Mouse (Mus musculus): ENCODE results near the gene Trak1. TPM values are rescaled to one million over a fixed set of nuclear protein-coding genes. Genes with fewer than 3 reads are reported as not detected.
"Not testable (repeated sequence)": the region's sequence is repeated elsewhere in the genome, so short reads cannot be mapped to it uniquely, and the experiment has no call there.

Gene Trak1
- total RNA-seq, 2 experiments from 2014 or later, result 75.7 to 96.6 TPM

DNA sequence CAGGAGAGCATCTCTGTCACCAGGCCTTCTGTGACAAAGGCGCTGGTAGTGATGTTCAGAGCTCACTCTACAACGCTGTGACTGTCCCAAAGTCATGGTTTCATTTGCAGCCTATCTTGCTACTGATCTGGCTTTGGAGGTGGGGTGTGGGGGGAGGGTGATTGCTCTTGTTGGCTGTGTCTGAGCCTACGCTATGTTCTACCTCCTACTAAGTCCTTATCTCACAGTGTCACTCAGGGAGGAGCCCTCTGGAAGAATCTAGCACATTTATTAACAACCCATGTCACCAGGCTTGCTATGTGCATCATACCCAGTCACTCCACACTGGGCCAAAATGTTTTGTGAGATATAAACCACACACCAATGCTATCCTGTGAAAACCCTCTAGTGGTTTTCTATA lies 129.1 kb downstream of the Trak1 start:
- no peak for DNase-seq (ENCODE audit: low spot score in 2 of 2)

DNA sequence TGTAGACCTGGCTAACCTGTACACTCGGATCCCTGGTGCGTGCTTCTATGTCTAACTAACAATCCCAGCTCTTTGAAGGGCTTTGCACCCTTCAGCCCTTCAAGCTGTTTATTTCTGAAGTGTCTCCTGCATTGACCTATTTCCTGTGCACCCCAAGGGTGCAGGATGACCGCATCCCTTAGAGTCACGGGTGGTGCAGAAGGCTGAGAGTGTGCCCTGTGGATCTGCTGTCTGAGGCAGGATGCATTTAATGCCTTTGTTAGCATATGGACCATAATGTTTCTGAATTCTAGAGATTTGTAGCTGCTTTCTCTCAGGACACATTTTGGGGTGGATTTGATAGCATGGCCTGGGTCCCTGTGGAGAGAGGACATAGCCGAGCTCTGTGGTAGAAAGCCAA lies 129.6 kb downstream of the Trak1 start:
- DNase-seq (ENCODE audit: low spot score in 2 of 2), result no peak

DNA sequence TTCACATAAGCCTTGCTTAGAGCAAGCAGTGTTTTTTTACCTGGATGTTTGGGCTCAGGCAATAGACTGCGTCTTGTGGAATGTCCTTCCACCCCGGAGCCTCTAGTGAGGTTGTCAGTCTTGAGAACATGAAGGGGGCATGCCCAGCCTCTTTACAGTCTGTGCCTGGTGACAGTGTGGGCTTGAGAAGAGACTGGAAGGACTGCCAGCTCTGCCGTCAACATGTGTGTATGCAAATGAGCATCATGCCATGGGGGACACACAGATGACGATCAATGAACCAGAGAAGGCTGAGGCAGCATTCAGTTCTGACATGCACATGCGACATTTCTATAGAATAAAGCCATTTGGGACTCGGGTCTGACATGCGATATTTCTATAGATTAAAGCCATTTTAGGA lies 132.3 kb downstream of the Trak1 start:
- DNase-seq (ENCODE audit: low spot score in 2 of 2), result no peak

DNA sequence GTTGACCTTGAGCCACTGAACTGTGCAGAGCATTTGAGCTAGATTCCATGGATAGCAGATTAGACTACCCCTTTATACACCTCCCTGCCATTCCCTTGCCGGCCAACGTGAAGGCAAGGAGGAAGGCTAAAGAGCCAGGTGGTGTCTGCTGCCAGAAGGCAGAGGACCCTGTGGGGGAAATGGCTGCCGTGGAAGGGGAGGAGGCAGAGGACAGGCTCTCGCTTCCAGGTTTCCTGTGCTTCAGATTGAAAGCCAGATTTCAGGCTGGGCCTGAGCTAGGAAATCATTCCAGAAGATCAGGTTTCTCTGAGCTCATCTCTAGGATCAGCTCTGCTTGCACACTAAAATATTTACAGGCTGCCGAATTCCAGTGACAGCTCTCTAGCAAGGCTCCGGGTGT lies 133.1 kb downstream of the Trak1 start:
- no peak for DNase-seq (ENCODE audit: low spot score in 2 of 2)

DNA sequence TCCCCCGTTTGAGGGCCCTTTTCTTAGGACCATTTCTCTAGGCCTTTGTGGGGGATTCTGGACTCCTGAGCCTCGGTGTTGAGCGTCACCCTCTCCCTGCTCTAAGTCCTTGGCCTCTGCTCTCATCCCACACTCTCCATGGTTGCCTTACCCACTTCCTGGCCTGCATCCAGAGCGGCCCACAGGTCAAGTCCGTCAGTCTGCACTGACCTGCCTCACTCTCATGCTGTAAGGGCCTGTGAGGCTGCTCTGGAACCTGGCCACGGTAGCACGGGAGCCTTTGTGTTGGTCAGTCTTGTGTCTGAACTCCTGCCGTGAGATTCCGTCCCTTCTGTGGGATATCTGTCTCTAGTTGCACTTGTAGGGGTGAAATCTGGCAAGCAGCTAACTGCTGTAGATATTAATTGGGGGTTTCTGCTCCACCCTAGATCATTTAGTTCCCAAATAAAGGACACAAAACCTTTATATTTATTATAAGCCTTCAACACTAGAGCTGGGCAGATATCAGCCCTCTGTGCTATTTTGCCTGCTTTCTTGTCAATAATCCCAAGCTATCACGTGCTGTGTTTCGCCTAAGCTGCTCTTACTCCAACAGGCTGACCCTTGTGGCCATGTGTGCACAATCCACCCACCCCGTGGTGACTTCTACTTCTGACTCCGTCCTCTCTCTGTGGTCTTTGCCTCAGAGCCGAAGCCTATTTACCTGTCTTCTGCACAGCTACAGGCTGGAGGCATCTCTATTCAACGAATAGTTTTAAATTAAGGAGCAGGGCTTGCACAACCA lies 136.6 kb downstream of the Trak1 start:
- peak in 1 of 2 experiments; percentile 21 for DNase-seq (ENCODE audit: low spot score in 2 of 2)

DNA sequence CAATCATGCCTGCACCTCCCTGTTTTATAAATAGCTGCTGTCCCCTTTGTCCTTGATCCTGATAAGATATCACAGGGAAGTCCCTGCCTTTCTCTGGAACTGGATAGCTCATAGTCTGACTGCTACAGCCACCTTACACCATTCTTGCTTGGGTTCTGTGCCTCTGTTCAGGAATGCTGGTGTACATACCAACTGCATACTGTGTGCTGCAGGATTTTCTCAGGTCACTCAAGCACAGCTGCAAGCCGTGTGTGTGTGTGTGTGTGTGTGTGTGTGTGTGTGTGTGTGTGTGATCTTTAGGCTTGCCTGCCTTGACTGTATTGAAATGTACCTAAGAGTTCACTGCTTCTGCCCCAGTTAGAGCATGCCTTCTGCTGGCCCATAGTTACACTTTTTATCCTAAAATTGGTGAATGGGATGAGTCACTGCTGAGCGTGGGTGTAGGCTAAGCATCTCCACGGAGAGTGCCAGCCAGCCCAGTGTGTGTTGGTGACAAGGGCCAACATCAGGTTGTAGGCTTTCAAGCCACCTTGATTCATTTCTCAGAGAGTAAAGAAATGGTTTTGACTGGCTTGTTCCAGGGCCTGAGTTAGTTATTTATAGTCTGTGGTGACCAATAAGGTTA lies 138.1 kb downstream of the Trak1 start:
- DNase-seq (ENCODE audit: low spot score in 2 of 2), result no peak

DNA sequence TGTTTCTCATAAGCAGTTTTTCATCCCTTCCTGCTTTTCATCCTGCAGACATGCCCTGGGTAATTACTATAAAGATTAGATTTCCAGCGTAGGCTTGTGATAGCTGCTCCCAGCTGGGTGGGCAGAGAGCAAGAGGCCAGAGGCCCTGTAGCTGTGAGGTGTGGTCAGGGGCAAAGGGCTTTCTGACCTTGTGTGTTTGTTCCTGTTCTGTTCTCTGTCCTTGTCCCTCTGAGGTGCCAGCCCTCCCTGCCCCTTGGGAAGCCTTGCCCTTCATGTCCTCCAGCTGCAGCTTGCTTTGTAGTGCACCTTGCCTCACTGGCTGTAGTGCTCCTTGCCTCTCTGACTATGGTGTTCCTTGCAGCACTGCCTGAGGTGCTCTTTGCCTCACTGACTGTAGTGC lies 139.2 kb downstream of the Trak1 start:
- no peak for DNase-seq (ENCODE audit: low spot score in 2 of 2)

DNA sequence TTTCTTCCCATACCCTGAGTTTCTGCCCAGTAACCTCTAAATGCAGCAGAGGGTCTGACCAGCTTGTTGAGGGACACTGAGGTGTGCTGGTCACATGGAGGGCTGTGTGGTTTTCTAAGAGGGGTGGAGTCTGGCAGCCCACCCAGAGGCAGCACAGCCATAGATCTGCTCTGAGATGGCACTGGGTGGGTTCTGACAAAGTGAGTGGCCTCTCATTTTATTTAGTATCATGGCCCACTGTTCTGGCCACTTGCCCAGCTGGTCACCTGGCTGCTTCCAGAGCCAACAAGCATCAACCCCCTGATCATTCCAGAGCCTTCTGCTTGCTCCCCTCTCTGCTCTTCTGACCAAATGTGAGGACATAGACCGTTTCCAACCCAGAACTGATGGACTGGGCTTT lies 144.8 kb downstream of the Trak1 start:
- DNase-seq (ENCODE audit: low spot score in 2 of 2), result no peak

DNA sequence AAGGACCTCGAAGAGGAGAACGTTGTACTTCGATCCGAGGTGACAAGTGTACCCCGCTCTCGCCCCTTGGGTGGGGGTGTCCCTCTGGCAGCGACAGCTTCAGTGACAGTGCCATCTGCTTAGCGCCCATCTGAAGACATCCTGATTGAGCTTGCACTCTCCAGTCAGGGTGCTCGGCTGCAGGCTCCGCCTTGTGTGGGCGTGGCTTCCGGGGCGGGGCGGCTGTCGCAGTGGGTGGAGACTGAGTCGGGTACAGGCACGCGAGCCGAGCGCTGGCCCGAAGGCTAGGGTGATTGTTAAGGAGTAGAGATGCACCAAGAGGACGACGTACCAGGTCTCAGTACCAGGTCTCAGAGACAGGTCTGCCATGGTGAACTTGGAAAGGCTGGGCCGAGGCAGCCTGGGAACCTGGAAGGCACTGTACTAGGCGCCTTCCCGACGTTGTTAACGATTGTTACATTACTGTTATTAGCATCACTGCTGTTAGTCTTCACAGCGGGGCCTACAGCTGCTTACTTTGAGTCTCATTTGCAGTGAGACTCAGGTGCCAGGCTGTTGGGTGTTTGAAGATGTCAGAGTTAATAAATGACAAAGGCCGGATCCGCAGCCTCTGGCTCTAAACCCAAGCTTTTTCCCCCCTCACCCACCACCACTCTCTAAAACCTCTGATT lies 146.5 kb downstream of the Trak1 start:
- no peak for DNase-seq (ENCODE audit: low spot score in 2 of 2)

DNA sequence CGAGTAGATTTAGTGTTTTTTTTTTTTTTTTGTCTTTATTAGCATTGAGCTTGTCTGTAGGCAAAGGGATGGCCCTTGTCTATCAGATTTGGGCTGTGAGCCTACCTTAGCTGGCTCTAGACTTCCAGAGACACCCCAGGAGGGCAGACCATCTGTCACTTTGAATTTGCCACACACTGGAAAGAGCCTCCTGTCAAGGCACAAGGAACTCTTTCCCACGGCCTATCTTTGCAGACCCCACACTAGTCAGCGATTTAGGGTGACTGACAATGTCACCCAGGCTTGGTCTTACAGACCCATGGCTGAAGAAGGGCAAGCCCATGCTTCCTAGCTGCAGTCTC lies 147.0 kb downstream of the Trak1 start:
- DNase-seq (ENCODE audit: low spot score in 2 of 2), result no peak

DNA sequence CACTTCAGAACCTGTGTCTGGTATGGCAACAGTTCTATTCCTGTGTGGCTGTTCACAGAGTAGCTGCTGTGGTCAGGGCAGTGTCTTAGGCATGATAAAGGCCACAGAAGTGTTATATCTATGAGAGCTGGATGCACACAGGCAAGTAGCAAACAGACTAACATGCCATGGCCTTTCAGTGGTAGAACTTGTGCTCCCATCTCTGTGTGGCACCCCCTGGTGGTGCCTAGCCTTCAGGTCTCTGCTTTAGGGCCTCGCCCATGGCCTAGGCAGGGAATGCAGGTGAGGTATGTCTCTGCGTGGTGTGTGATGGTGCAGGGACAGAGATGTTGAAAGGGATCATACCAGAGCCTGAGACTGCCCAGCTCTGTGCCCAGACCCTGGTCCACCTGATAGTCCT lies 148.1 kb downstream of the Trak1 start:
- peak in 1 of 2 experiments; percentile 25 for DNase-seq (ENCODE audit: low spot score in 2 of 2)

DNA sequence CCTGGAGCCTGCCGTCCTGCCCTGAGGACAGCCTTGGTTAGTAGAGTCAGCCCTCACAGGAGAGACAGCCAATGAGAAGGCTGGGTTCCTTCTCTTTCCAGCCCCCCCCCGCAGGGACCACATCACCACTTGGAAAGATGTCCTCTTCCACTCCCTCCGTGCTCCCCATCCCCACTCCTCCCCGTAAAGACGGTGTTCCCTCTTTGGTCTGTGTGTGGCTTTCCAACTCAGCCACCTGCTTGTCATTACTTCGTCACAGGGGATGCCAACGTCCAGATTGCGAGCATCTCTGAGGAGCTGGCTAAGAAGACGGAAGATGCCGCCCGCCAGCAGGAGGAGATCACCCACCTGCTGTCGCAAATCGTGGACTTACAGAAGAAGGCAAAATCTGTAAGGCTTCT lies 149.1 kb downstream of the Trak1 start:
- DNase-seq (ENCODE audit: low spot score in 2 of 2), result no peak

DNA sequence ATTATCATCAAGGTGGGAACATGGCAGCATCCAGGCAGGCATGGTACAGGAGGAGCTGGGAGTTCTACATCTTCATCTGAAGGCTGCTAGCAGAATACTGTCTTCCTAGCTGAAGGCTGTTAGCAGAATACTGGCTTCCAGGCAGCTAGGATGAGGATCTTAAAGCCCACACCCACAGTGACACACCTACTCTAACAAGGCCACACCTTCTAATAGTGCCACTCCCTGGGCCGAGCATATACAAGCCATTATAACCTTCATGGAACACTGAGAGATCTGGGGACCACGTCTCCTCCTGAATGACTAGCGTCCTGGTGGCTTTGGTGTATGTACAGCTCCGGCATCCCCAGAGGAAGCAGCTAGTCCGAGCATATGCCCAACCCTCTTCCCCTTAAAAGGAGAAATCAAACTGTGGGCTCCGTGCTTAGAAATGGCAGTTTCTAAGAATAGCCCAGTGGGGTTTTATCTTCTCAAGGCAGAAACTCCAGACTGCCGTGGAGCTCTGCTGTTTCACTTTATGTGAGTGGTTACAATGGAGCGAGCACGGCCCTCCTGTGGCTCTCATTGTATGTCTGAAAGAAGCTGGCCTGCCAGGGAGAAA lies 155.1 kb downstream of the Trak1 start:
- not testable (repeated sequence) for DNase-seq (ENCODE audit: low spot score in 2 of 2)

DNA sequence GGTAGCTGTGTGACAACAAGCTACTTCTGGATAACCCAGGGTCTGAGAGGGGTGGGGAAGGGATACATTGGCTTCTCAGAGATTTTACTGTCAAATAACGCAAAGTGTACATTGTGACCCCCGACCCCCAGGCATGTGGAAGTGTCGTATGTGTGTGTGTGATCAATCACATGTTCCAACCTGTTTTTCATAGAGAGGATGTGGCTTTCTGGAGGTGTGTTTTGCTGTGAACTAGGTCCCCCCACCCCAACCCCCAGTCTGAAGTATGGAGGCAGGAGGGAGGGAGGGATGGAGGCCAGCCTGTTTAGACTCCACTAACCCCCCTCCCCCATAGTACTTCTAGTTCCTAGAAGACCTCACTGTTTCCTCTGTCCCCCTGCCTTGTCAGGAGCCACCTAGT lies 157.6 kb downstream of the Trak1 start:
- no peak for DNase-seq (ENCODE audit: low spot score in 2 of 2)

DNA sequence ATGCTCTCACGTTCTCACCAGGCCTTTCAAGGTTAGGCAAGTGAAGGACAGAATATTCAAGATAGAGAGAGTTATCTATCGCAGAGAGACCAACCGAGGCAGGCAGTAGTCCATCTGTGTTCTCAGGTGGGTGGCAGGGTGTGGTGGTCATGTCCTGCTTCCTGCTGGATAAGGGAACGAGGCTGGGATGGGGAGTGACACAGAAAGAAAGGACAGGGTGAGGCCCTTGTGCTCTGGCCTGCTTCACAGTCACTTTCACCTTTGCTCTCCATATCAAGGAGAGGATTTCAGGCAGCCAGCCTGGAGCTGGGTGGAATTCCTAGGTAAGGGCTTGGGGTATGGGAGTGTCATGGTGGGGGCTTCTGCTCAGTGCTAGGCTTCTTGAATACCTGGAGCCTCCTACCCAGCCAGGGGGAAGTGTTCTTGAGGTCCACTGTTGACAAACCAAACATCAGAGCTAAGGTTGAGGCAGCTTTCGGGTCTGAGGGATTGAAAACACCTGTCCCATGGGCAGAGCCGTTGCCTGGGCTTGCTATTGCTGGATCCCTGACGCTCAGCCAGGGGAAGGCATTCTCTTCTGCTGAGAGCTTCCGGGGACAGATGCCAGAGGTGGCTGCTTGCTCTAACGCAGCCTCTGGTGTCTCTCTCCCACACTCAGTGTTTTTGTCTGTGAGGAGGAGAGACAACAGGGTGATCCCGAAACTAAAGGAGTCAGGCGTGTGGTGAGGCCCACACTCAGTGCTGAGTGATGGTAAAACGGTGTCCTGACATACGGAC lies 159.6 kb downstream of the Trak1 start:
- no peak for DNase-seq (ENCODE audit: low spot score in 2 of 2)

DNA sequence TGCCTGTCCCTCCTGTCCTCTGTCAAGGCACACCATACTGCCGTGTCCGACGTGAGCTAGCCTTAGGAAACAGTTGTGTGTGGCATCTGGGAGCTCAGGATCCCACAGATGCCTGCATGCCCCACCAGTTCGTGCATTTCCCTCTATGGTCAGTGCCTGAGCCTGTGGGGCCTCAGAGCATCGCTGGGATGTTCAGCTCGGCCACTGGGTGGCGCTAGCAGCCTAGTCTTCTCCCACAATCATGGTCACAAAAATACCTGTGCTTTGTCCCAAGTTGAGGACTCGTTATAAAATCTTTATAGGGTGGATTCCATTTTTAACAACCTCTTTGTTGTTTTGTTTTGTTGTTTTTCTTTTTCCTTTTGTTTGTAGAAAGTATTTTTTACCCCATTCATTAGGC lies 161.2 kb downstream of the Trak1 start:
- peak; percentile 46 to 65 for DNase-seq (ENCODE audit: low spot score in 2 of 2)

DNA sequence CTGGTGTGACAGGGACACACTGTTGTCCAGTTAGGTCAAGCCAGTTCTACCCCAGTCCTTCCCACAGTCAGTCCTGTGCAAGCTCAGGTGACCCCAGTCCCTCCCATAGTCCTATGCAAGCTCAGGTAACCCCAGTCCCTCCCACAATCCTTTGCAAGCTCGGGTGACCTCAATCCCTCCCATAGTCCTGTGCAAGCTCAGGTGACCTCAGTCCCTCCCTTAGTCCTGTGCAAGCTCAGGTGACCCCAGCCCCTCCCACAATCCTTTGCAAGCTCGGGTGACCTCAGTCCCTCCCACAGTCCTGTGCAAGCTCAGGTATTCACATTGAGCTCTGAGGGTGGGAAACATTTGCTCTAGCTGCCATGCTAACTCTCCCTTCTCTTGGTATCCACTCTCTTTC lies 162.6 kb downstream of the Trak1 start:
- DNase-seq (ENCODE audit: low spot score in 2 of 2), result no peak

DNA sequence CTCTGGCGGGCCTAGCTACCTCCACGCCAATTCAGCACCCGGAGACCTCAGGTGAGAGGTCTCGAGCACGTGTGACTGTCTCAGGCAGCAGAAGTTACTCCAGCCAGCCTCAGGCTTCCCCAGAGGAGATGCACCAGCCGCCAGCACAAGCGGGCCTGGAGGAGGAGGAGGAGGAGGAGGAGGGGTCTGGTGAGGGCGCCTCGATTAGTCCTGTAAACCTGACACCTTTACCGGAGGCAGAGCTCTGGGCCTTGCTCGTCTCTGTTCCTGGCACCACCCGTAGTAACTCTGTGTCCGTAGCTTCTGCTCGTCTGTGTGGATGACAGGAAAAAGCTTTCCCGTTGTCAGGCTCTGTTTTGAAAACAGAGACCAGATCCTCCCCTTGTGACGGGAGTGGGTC lies 163.2 kb downstream of the Trak1 start:
- no peak for DNase-seq (ENCODE audit: low spot score in 2 of 2)

DNA sequence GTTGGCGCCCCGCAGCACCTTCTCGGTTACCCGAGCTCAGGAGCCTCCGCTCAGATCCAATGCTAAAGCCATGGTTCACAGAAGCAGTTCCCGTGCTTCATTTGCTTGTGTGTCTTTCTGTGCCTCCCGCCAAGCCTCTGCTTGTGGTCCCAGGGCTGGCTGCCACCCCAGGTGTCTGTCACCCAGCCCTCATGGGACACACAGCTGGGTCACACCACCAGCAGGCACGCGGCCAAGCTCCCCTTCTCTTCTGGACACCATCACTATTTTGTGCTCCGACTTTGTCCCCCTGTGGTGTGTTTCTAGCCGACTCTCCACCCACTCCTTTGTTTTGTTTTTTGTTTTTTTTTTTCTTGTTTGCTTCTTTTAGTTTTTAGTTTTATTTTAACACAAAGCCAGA lies 170.2 kb downstream of the Trak1 start:
- DNase-seq (ENCODE audit: low spot score in 2 of 2), result no peak

DNA sequence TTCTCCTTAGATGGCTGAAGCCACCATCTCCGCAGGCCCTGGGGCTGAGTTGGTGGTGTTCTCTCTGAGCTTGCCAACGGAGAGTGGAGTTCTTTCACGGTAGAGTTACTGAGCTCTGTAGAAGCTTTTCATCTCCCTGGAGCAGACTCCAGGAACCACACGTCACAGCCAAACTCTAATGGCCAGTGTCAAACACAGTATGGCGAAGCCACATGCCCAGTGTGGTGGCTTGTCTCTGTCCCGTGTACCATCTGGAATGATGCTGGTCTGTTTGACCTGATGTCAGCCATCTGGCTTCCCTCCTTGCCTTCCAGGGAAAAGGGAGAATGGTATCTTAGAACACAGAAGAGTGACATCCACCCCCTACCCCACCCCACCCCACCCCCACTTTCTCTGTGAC lies 172.4 kb downstream of the Trak1 start:
- DNase-seq (ENCODE audit: low spot score in 2 of 2), result no peak

DNA sequence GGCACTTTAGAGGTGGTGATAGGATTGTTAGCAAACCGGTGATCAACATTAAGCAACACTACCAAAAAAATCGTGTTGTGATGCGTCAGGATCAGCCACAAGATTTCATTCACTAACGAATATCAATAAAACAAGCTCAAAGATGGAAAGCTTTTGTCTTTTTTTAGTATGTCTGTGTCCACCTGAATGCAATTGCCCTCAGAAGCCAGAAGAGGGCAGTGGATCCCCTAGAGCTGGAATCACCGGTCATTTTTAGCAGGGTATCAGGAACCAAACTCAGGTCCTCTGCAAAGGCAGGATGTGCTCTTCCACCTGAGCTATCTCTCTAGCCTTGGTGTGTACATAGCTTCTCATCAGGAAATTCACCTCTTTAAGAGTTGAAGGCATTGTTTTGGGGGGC lies 177.5 kb downstream of the Trak1 start:
- no peak for DNase-seq (ENCODE audit: low spot score in 2 of 2)

Data from adrenal gland, adult 18-20 months (tissue).